Mouse (Mus musculus) lung, embryonic 16.5 days (tissue): ENCODE measurements around the gene Csad. TPM values are rescaled to one million over a fixed set of nuclear protein-coding genes. Genes with fewer than 3 reads are reported as not detected.

Experiments
- ATAC-seq: fragments of 200-750 bp; cut with Nextera tagmentation; 2 replicates; pipeline ENCODE4 v1.8.0; 2017; ENCODE audit warnings: low read depth, mild to moderate bottlenecking, moderate library complexity
- H3K27ac ChIP-seq: fragments of 300-500 bp; sonication (generic); 2 replicates; pipeline ENCODE4 v1.5.1; 2014; ENCODE audit warnings: mild to moderate bottlenecking, control low read depth, low read length
- H3K27me3 ChIP-seq: fragments of 300-500 bp; sonication (generic); 2 replicates; pipeline ENCODE4 v1.6.1; 2014; ENCODE audit warnings: low read depth, low read length, mixed read lengths; ENCODE audit not compliant: control insufficient read depth, insufficient read depth
- H3K36me3 ChIP-seq: fragments of 300-500 bp; sonication (generic); 2 replicates; pipeline ENCODE4 v1.6.1; 2014; ENCODE audit warnings: low read length; ENCODE audit not compliant: control insufficient read depth, insufficient read depth
- H3K4me1 ChIP-seq: fragments of 300-500 bp; sonication (generic); replicated peaks from 2 replicates; pipeline ENCODE4 v1.6.1; 2014; ENCODE audit warnings: low read length, mixed read lengths; ENCODE audit not compliant: control insufficient read depth, insufficient read depth
- H3K4me2 ChIP-seq: fragments of 300-500 bp; sonication (generic); 2 replicates; pipeline ENCODE4 v1.6.1; 2014; ENCODE audit warnings: low read depth, low read length, control low read depth
- H3K4me3 ChIP-seq: fragments of 300-500 bp; sonication (generic); 2 replicates; pipeline ENCODE4 v1.5.1; 2014; ENCODE audit warnings: mild to moderate bottlenecking, low read length, control low read depth
- H3K9ac ChIP-seq: fragments of 300-500 bp; sonication (generic); 2 replicates; pipeline ENCODE4 v1.6.1; 2014; ENCODE audit warnings: low read length, control low read depth
- H3K9me3 ChIP-seq: fragments of 300-500 bp; sonication (generic); 2 replicates; pipeline ENCODE4 v1.6.1; 2016; ENCODE audit warnings: low read length; ENCODE audit not compliant: control insufficient read depth
- whole genome bisulfite sequencing: fragments of 180-500 bp; shearing (Covaris S2); extraction: QIAGEN DNeasy Blood & Tissue Kit; methylation state at CpG from one replicate; pipeline ENCODE4 v1.1.7; 2014; 5-methylcytosine and 5-hydroxymethylcytosine counted together
- polyA plus RNA-seq: library from polyadenylated mRNA; unstranded; fragments of >200 nt; fragmentation: Nextera tagmentation; extraction: Ambion mirVana; gene quantifications from 2 replicates; pipeline ENCODE4 v1.2.1, GENCODE M21; 2015

Csad gene
- polyA plus RNA-seq, 1 experiment from 2014 or later: 70.6 TPM

GRCm38 (mm10) chr15:102192820-102193386, 11.6 kb downstream of the Csad start:
- ATAC-seq: no peak
- Histone ChIP-seq H3K27ac (no peak overlapping the region), H3K9ac (no peak overlapping the region)

DNA sequence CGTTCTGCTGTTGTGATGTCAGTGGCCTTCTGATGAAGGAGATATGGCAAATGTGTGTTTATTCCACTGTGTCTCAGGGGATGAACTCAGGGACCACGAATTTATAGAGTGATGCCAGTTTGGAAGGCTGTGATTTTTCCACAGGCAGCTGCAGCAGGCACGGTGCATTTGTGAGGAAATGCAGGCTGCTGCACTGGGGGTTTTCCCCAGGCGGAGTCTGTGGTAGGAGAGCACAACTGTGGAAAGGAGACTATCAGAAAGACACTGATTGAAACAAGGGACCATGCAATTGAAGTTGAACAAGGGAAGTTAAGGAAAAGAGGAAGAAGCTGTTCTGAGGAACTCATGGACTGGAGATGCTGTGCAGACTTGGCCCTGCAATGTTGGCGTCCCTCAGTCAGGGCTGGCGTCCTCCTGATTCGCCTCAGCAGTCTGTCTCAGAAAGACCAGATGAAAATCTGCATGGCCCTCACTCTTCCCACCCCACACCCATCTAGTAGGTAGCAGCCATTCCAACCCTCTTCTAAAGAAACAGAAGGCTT, 12.2 kb downstream of the Csad start:
- Histone ChIP-seq H3K27me3 (no peaks in the 10 kb centered on the region), H3K4me3 (no peak overlapping the region), H3K4me2 (no peak overlapping the region), H3K4me1 (peaks cover 13% of the 10 kb centered on the region), H3K9ac (no peak overlapping the region), H3K27ac (no peak overlapping the region), H3K36me3 (no peaks in the 10 kb centered on the region), H3K9me3 (no peaks in the 10 kb centered on the region)
- WGBS: 48% methylated on average over 7 of the region's 7 CpGs
- ATAC-seq: no peak

More at GRCm38 (mm10) chr15:102192820-102193386, 11.6 kb downstream of the Csad start:
- Histone ChIP-seq H3K4me1 (peaks cover 8% of the 10 kb centered on the region), H3K36me3 (no peaks in the 10 kb centered on the region), H3K4me3 (no peak overlapping the region), H3K27me3 (no peaks in the 10 kb centered on the region), H3K4me2 (no peak overlapping the region), H3K9me3 (no peaks in the 10 kb centered on the region)
- WGBS: 37% methylated on average over 5 of the region's 5 CpGs

DNA sequence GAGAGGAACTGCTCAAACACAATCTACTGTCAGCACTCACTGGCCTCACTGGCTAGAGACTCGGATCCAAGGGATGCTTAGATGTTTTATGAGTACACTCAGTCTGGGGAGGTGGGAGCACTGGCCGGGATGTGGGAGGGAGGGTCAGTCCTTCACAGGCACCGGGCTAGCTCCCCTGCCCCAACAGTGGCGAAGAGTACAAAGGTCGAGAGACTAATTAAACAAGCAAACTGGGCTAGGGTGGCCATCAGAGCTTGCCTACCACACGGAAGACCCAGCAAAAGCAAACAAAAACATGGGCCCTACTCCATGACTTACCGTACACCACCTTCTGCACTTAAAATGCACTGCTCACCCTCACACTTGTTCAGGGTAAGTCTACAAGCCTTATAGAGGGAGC, 12.8 kb downstream of the Csad start:
- Histone ChIP-seq H3K4me1 (peaks cover 15% of the 10 kb centered on the region), H3K36me3 (no peaks in the 10 kb centered on the region), H3K4me2 (no peak overlapping the region), H3K27me3 (no peaks in the 10 kb centered on the region), H3K27ac (no peak overlapping the region), H3K9ac (no peak overlapping the region), H3K4me3 (no peak overlapping the region), H3K9me3 (no peaks in the 10 kb centered on the region)
- WGBS: 34% methylated on average over 7 of the region's 7 CpGs
- no peak for ATAC-seq

- H3K27me3 ChIP-seq: no peaks in the 10 kb centered on the region
- no peak overlapping the region for H3K4me2 ChIP-seq
- 56% methylated on average over 6 of the region's 6 CpGs for WGBS
- H3K4me3 ChIP-seq: no peak overlapping the region
- no peak; the same call in 1 of the 2 replicates for ATAC-seq
- H3K4me1 ChIP-seq: peaks cover 15% of the 10 kb centered on the region
- H3K27ac ChIP-seq: peak overlapping the region; percentile 21; the same call in 1 of the 2 replicates
- H3K36me3 ChIP-seq: peaks cover 7% of the 10 kb centered on the region; the same call in 1 of the 2 replicates
- no peak overlapping the region for H3K9ac ChIP-seq
- H3K9me3 ChIP-seq: no peaks in the 10 kb centered on the region
Measured at GRCm38 (mm10) chr15:102188883-102189282, 15.6 kb downstream of the Csad start.

GRCm38 (mm10) chr15:102188096-102188495, 16.4 kb downstream of the Csad start:
- 33% methylated on average over 10 of the region's 10 CpGs for WGBS
- no peaks in the 10 kb centered on the region for H3K9me3 ChIP-seq
- H3K9ac ChIP-seq: no peak overlapping the region
- H3K27ac ChIP-seq: peak overlapping the region; percentile 59
- H3K4me2 ChIP-seq: no peak overlapping the region
- no peaks in the 10 kb centered on the region for H3K27me3 ChIP-seq
- no peak overlapping the region for H3K4me3 ChIP-seq
- peaks cover 15% of the 10 kb centered on the region for H3K4me1 ChIP-seq
- ATAC-seq: peak; percentile 88
- H3K36me3 ChIP-seq: peaks cover 7% of the 10 kb centered on the region; the same call in 1 of the 2 replicates

GRCm38 (mm10) chr15:102186239-102186638, 18.3 kb downstream of the Csad start:
- no peak for ATAC-seq
- Histone ChIP-seq H3K9me3 (no peaks in the 10 kb centered on the region), H3K4me1 (peaks cover 15% of the 10 kb centered on the region), H3K27me3 (no peaks in the 10 kb centered on the region), H3K9ac (no peak overlapping the region), H3K36me3 (peaks cover 7% of the 10 kb centered on the region; the same call in 1 of the 2 replicates), H3K4me2 (no peak overlapping the region), H3K27ac (no peak overlapping the region), H3K4me3 (no peak overlapping the region)
- 61% methylated on average over 11 of the region's 11 CpGs for WGBS

- WGBS: 72% methylated on average over 3 of the region's 3 CpGs
- Histone ChIP-seq H3K4me2 (no peak overlapping the region), H3K27ac (no peak overlapping the region), H3K9me3 (no peaks in the 10 kb centered on the region), H3K27me3 (no peaks in the 10 kb centered on the region), H3K4me1 (peaks cover 8% of the 10 kb centered on the region; the same call in 1 of the 2 replicates), H3K4me3 (no peak overlapping the region), H3K9ac (no peak overlapping the region), H3K36me3 (peaks cover 10% of the 10 kb centered on the region)
- no peak for ATAC-seq
Measured at GRCm38 (mm10) chr15:102183076-102183475, 21.4 kb downstream of the Csad start.

GRCm38 (mm10) chr15:102179924-102180323, 24.6 kb downstream of the Csad start:
- H3K27ac ChIP-seq: no peak overlapping the region
- no peak overlapping the region for H3K4me3 ChIP-seq
- no peaks in the 10 kb centered on the region for H3K27me3 ChIP-seq
- peaks cover 9% of the 10 kb centered on the region for H3K36me3 ChIP-seq
- ATAC-seq: no peak
- 83% methylated on average over 14 of the region's 14 CpGs for WGBS
- no peak overlapping the region for H3K4me2 ChIP-seq
- H3K4me1 ChIP-seq: no peaks in the 10 kb centered on the region
- H3K9ac ChIP-seq: no peak overlapping the region
- no peaks in the 10 kb centered on the region for H3K9me3 ChIP-seq

DNA sequence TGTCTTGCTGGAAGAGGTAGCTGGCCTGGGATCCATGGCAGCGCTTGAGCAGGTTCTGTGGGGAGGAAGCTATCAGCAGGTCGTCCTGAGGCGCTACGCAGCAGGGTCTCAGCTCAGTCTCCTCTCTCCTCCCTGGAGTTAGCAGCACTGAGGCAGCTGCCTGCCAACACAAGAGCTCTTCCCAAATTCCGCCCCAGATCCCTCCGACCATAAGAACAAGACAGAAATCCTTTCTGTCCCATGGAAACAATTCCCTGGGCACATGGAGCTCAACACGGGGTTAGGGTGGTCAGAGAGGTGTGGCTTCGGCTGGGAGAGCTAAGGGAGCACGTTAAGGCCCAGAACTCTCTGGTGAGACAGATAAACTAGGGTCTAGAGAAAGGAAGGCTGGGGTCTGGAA, 25.4 kb downstream of the Csad start:
- H3K4me1 ChIP-seq: no peaks in the 10 kb centered on the region
- H3K4me2 ChIP-seq: no peak overlapping the region
- no peak overlapping the region for H3K4me3 ChIP-seq
- no peak overlapping the region for H3K27ac ChIP-seq
- peaks cover 5% of the 10 kb centered on the region for H3K36me3 ChIP-seq
- no peaks in the 10 kb centered on the region for H3K9me3 ChIP-seq
- H3K27me3 ChIP-seq: no peaks in the 10 kb centered on the region
- 75% methylated on average over 9 of the region's 9 CpGs for WGBS
- no peak overlapping the region for H3K9ac ChIP-seq
- no peak for ATAC-seq
